Mouse (Mus musculus) intestine, embryonic 14.5 days (tissue): ENCODE measurements at regions not wholly inside any gene's neighbourhood (a gene's known extent, or its start where the extent isn't known, plus 50 kb on each side); places are given as distances from the start of the nearest gene placed in this dataset.

Experiments used
- ATAC-seq: fragments of 200-750 bp; cut with Nextera tagmentation; replicated peaks from 2 replicates; pipeline ENCODE4 v1.8.0; 2017; ENCODE audit warnings: low read depth, moderate number of reproducible peaks, moderate TSS enrichment, moderate library complexity; ENCODE audit not compliant: low FRiP score, low TSS enrichment
- DNase-seq: peaks from one replicate; pipeline ENCODE4 v3.0.0-alpha.2; 2018; ENCODE audit warnings: low spot score
- H3K27ac ChIP-seq: fragments of 300-500 bp; sonication (generic); 2 replicates; pipeline ENCODE4 v1.5.1; 2014; ENCODE audit warnings: low read depth, mild to moderate bottlenecking, control low read depth
- H3K27me3 ChIP-seq: fragments of 300-500 bp; sonication (generic); replicated peaks from 2 replicates; pipeline ENCODE4 v1.6.1; 2014; ENCODE audit warnings: low read length, control low read depth; ENCODE audit not compliant: control insufficient read depth, insufficient read depth
- H3K36me3 ChIP-seq: fragments of 300-500 bp; sonication (generic); 2 replicates; pipeline ENCODE4 v1.6.1; 2014; ENCODE audit warnings: low read length, control low read depth; ENCODE audit not compliant: control insufficient read depth, insufficient read depth
- H3K4me1 ChIP-seq: fragments of 300-500 bp; sonication (generic); replicated peaks from 2 replicates; pipeline ENCODE4 v1.6.1; 2014; ENCODE audit warnings: low read length, control low read depth, mixed read lengths; ENCODE audit not compliant: control insufficient read depth, insufficient read depth
- H3K4me2 ChIP-seq: fragments of 300-500 bp; sonication (generic); 2 replicates; pipeline ENCODE4 v1.6.1; 2014; ENCODE audit warnings: low read length
- H3K4me3 ChIP-seq: fragments of 300-500 bp; sonication (generic); 2 replicates; pipeline ENCODE4 v1.5.1; 2014; ENCODE audit warnings: low read depth, low read length, control low read depth, mixed read lengths
- H3K9ac ChIP-seq: fragments of 300-500 bp; sonication (generic); 2 replicates; pipeline ENCODE4 v1.6.1; 2014; ENCODE audit warnings: mild to moderate bottlenecking, low read length
- H3K9me3 ChIP-seq: fragments of 300-500 bp; sonication (generic); 2 replicates; pipeline ENCODE4 v1.6.1; 2016; ENCODE audit warnings: low read length, control low read depth; ENCODE audit not compliant: control insufficient read depth
- WGBS: fragments of 180-500 bp; shearing (Covaris S2); extraction: QIAGEN DNeasy Blood & Tissue Kit; methylation state at CpG from one replicate; pipeline ENCODE4 v1.1.7; 2014; 5-methylcytosine and 5-hydroxymethylcytosine counted together

- H3K9me3 ChIP-seq = no peaks in the 10 kb centered on the region
- H3K27me3 ChIP-seq = no peaks in the 10 kb centered on the region
- H3K4me2 ChIP-seq = no peak overlapping the region
- H3K27ac ChIP-seq = no peak overlapping the region
- WGBS = 77% methylated on average over 5 of the region's 5 CpGs
- ATAC-seq = no peak
- H3K4me3 ChIP-seq = no peak overlapping the region
- no peak for DNase-seq
- H3K9ac ChIP-seq = no peak overlapping the region
- H3K36me3 ChIP-seq = no peaks in the 10 kb centered on the region
- no peaks in the 10 kb centered on the region for H3K4me1 ChIP-seq
Observed at GRCm38 (mm10) chr16:72085181-72085580, 222.9 kb upstream of the Robo1 start.

DNA sequence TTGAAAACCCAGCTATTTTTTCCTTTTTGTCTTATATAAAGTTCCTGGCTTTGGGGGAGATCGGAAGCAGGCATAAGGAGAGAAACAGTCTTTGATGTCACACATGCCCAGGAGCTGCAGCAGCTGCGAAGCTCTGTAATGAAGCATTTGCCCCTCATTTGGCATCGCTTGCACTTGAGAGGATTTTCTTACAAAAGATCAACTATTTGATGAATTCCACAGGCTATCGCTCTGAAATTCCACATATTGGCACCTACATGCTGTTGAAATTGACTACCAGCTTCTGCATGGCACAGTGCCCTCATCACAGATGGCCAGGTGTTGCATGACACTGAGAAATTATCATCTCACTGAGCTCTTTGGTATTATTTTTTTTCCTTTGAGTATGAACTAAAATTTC is 220.1 kb upstream of the Robo1 start:
- WGBS = 70% methylated on average over 4 of the region's 4 CpGs

DNA sequence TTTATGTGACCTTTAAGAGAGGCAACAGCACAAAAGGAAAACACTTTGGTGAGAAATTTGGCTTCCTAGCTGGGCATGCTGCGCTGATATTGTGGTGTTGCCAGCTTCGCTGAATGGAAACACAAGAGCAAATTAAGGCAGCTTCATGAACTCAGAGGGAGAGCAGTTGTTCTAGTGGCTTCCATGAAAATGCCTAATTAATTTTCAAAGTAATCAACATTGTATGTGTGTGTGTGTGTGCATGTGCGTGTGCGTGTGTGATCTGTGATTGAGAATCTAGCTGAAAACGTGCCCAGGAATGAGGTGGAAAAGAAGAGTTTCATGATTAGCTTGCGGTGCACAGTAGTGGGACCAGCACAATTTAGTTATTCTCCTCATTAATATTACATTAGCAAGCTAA is 219.2 kb upstream of the Robo1 start:
- Histone ChIP-seq H3K27me3 (no peaks in the 10 kb centered on the region), H3K27ac (no peak overlapping the region), H3K36me3 (no peaks in the 10 kb centered on the region), H3K9ac (no peak overlapping the region), H3K4me2 (no peak overlapping the region), H3K4me1 (no peaks in the 10 kb centered on the region), H3K4me3 (no peak overlapping the region), H3K9me3 (no peaks in the 10 kb centered on the region)
- DNase-seq = no peak
- ATAC-seq = no peak
- WGBS = 88% methylated on average over 6 of the region's 6 CpGs

More for the DNA sequence above, 220.1 kb upstream of the Robo1 start:
- Histone ChIP-seq H3K36me3 (no peaks in the 10 kb centered on the region), H3K9ac (no peak overlapping the region), H3K4me2 (no peak overlapping the region), H3K4me3 (no peak overlapping the region), H3K9me3 (no peaks in the 10 kb centered on the region), H3K27ac (no peak overlapping the region), H3K4me1 (no peaks in the 10 kb centered on the region), H3K27me3 (no peaks in the 10 kb centered on the region)
- ATAC-seq (no peak), DNase-seq (no peak)
